Mouse (Mus musculus) G1E (cell line): ENCODE data around the gene Pnmal2.

Experiments
- CTCF ChIP-seq: IDR thresholded peaks from 2 replicates; pipeline ENCODE4 v1.5.1; 2012; ENCODE audit warnings: low read depth, low read length, inconsistent platforms, mixed read lengths
- GATA1 ChIP-seq: IDR thresholded peaks from 2 replicates; pipeline ENCODE4 v1.6.1; 2012; ENCODE audit warnings: borderline replicate concordance, low read length, inconsistent platforms, mixed read lengths
- GATA2 ChIP-seq: IDR thresholded peaks from 2 replicates; pipeline ENCODE4 v1.6.1; 2012; ENCODE audit warnings: low read depth, low read length, inconsistent platforms, borderline replicate concordance
- POLR2AphosphoS5 ChIP-seq: IDR thresholded peaks from 2 replicates; pipeline ENCODE4 v1.6.1; 2012; ENCODE audit warnings: low read depth, low read length, inconsistent platforms; ENCODE audit not compliant: insufficient replicate concordance
- TAL1 ChIP-seq: conservative IDR thresholded peaks from 2 replicates; pipeline ENCODE4 v1.6.1; 2012; ENCODE audit warnings: low read depth, low read length, inconsistent platforms, mixed read lengths

DNA sequence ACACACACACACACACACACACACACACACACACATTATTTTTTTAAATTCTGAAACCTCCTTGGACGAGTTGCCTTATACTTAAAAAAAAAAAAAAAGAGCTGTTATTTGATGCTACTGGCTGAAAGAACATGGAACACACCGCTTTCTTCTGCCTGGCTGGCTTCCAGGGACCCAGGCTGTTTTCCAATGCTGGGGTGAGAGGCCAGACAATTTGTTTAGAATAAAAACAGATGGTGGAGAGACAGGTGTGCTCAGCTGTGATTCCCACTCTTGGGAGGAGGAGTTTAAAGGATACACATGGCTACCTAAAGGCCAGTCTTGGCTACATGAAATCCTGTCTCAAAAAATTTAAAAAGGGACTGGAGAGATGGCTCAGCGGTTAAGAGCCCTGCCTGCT lies 43.9 kb downstream of the Pnmal2 start:
- TF ChIP-seq CTCF, result no peak
- no peak for TF ChIP-seq TAL1
- TF ChIP-seq GATA1, result no peak
- TF ChIP-seq GATA2, result no peak
- no peak for TF ChIP-seq POLR2AphosphoS5
